Mouse (Mus musculus) gastrocnemius, postnatal 25 days (tissue): Measurements from ENCODE around the gene Kif2a. TPM values are rescaled to one million over a fixed set of nuclear protein-coding genes. Genes with fewer than 3 reads are reported as not detected.
"Not testable (repeated sequence)": the region's sequence is repeated elsewhere in the genome, so short reads cannot be mapped to it uniquely, and the experiment has no call there.

Experiments used
- DNase-seq: peaks from one replicate; pipeline ENCODE4 v3.0.0; 2022
- total RNA-seq, 2 experiments: library from RNA; stranded (reverse); gene quantifications; 1 replicate in 1 of 2; 2 replicates in 1 of 2; pipeline ENCODE4 v1.2.3; 2021

Gene Kif2a
- total RNA-seq, 2 experiments from 2014 or later = 23.3 to 23.4 TPM

DNA sequence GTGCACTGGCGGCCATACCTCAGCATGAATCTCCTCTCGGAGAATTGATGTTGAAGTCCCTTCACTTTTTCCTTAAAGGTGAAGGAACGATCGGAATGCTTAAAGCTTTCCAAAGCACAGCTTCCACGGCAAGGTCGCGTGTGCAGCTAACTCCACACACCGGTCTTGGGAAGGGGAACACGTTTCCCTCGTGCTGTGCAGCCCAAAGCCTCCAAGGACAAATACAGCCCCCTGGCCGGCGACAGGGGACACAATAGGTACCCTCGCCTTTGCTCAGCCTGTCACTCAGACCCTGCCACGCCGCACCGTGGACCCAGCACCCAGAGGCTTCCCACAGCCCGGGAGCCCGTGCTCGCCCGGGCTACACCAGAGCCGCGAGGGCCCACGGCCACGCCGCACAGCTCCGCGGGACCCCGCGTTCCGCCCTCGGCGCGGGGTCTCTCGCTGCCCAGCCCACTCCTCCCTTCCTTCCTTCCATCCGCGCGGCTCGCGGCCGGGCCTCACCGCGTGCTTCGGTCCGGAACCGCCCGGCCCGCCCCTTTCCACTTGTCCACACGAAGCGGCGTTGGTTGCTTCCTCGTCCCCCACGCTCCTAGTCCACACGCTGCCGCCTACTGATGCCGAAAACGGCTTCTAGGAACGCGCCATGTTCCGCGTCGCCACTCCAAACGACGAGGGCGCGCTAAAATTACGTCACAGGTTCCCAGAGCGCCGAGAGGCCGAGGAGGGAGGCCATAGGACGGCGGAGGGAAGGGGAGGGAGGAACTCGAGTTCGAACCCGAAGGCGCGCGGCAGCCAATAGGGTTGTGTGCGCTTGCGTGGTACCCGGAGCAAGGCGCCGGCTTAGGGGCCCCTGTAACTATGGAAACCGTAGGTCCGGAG lies 85.4 kb downstream of the Kif2a start, which contains the start of gene Ipo11:
Gene Ipo11 (minus strand): TSS at position 703 of the 882 bp plus-strand sequence.
- peak; percentile 86 for DNase-seq

DNA sequence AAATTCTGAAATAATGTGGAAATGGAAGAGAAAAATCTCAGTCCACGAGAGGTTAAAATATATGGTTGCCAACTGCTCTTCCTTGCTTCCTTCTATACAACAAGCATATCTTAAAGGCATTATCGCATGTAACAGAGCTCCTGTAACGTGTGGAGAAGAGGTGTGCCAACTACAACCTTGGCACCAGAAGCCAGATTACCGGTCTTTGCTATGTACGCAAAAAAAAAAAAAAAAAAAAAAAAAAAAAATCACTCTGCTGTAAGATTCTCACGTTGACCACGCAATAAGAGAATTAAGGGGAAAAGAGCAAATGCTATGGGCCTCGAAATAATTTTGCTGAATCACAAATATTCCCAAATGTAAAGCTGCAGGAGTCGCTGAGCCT lies 86.1 kb downstream of the Kif2a start:
- DNase-seq = no peak

- DNase-seq = no peak
Measured at GRCm38 (mm10) chr13:106929201-106929600, 92.7 kb downstream of the Kif2a start.

- no peak for DNase-seq
Measured at GRCm38 (mm10) chr13:106928296-106928695, 93.6 kb downstream of the Kif2a start.

DNA sequence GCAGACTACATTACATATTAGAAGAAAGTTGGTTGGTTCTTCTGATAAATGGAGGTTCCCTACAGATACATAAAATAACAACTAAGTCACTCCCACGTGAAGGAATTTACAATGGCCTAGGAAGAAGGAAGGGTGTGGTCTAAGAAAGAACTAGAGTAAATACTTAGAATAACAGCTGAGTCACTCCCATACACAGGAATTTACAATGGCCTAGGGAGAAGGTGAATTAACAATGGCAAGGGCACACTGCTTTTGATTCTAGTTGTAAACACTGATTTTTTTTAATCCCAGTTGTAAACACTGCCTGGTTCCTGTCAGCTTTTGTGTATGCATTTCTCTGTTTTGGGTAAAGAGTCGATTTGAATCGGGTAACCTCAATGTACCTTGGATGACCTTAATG lies 96.0 kb downstream of the Kif2a start:
- DNase-seq = not testable (repeated sequence)

- DNase-seq = no peak
Measured at GRCm38 (mm10) chr13:106918322-106919050, 103.4 kb downstream of the Kif2a start.

GRCm38 (mm10) chr13:106913125-106913736 lies 108.7 kb downstream of the Kif2a start:
- no peak for DNase-seq

DNA sequence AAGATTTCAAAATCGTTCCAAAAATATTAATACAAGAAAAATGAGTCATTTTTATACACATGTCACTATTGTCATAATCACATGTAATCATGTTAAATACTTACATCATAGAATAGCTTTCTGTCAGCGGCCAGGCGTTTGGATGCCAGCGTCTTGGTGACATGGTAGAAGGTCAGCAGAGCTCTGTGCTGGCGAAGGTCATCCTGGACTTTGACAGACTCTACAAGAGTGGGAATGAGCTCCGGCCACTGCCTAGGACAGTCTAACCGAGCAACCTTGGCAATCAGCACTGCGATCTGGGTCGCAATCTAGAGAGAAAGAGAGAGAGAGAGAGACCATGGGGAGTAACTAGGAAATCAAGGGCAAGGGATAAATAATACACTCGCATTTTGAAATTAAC lies 111.8 kb downstream of the Kif2a start:
- no peak for DNase-seq

Other genes with a start within 250 kb of the Kif2a start
- gene Ipo11, start 85.2 kb downstream of the Kif2a start, total RNA-seq = 10 to 100 TPM; 16.5 TPM
- gene Dimt1, start 75.0 kb downstream of the Kif2a start, total RNA-seq = 1 to 10 TPM; 4.3 to 6.6 TPM